Mouse (Mus musculus): ENCODE measurements around the gene Iqub. TPM values are rescaled to one million over a fixed set of nuclear protein-coding genes. Genes with fewer than 3 reads are reported as not detected.

The Iqub gene
- polyA plus RNA-seq, 1 experiment from 2014 or later = 0.04 TPM

GRCm38 (mm10) chr6:24415500-24415899, 99.4 kb downstream of the Iqub start:
- Histone ChIP-seq H3K4me2 (ENCODE audit: low read depth, low read length) (no peak overlapping the region), H3K27me3 (ENCODE audit: control insufficient read depth, insufficient read depth, low read depth, low read length) (no peaks in the 10 kb centered on the region), H3K4me1 (ENCODE audit: control insufficient read depth, low read depth, low read length) (no peaks in the 10 kb centered on the region), H3K9ac (ENCODE audit: low read depth, low read length) (no peak overlapping the region), H3K36me3 (ENCODE audit: control insufficient read depth, insufficient read depth) (no peaks in the 10 kb centered on the region), H3K27ac (ENCODE audit: low read length) (no peak overlapping the region), H3K9me3 (replicated peaks; ENCODE audit: control insufficient read depth, low read length) (no peaks in the 10 kb centered on the region), H3K4me3 (ENCODE audit: low read depth, low read length) (no peak overlapping the region)
- no peak for ATAC-seq (ENCODE audit: low read depth)
- WGBS (ENCODE audit: insufficient replicate concordance) = 61% methylated on average over 1 of the region's 1 CpGs

GRCm38 (mm10) chr6:24408573-24409427, 106.1 kb downstream of the Iqub start:
- 60% methylated on average over 11 of the region's 11 CpGs for WGBS (ENCODE audit: insufficient replicate concordance)
- H3K9me3 ChIP-seq (replicated peaks; ENCODE audit: control insufficient read depth, low read length) = no peaks in the 10 kb centered on the region
- H3K9ac ChIP-seq (ENCODE audit: low read depth, low read length) = no peak overlapping the region
- H3K27ac ChIP-seq (ENCODE audit: low read length) = no peak overlapping the region
- H3K4me1 ChIP-seq (ENCODE audit: control insufficient read depth, low read depth, low read length) = no peaks in the 10 kb centered on the region
- ATAC-seq (ENCODE audit: low read depth) = no peak
- no peaks in the 10 kb centered on the region for H3K36me3 ChIP-seq (ENCODE audit: control insufficient read depth, insufficient read depth)
- H3K4me2 ChIP-seq (ENCODE audit: low read depth, low read length) = no peak overlapping the region
- no peak overlapping the region for H3K4me3 ChIP-seq (ENCODE audit: low read depth, low read length)
- H3K27me3 ChIP-seq (ENCODE audit: control insufficient read depth, insufficient read depth, low read depth, low read length) = no peaks in the 10 kb centered on the region

- Histone ChIP-seq H3K4me2 (ENCODE audit: low read depth, low read length) (no peak overlapping the region), H3K27ac (ENCODE audit: low read length) (no peak overlapping the region), H3K36me3 (ENCODE audit: control insufficient read depth, insufficient read depth) (no peaks in the 10 kb centered on the region), H3K9me3 (replicated peaks; ENCODE audit: control insufficient read depth, low read length) (no peaks in the 10 kb centered on the region), H3K9ac (ENCODE audit: low read depth, low read length) (no peak overlapping the region), H3K4me1 (ENCODE audit: control insufficient read depth, low read depth, low read length) (no peaks in the 10 kb centered on the region), H3K27me3 (ENCODE audit: control insufficient read depth, insufficient read depth, low read depth, low read length) (no peaks in the 10 kb centered on the region), H3K4me3 (ENCODE audit: low read depth, low read length) (no peak overlapping the region)
- 32% methylated on average over 3 of the region's 3 CpGs for WGBS (ENCODE audit: insufficient replicate concordance)
- ATAC-seq (ENCODE audit: low read depth) = no peak
Observed at GRCm38 (mm10) chr6:24407743-24408142, 107.1 kb downstream of the Iqub start.

- H3K27ac ChIP-seq (ENCODE audit: low read length) = no peak overlapping the region
- no peaks in the 10 kb centered on the region; the same call in 1 of the 2 replicates for H3K9me3 ChIP-seq (replicated peaks; ENCODE audit: control insufficient read depth, low read length)
- H3K9ac ChIP-seq (ENCODE audit: low read depth, low read length) = no peak overlapping the region
- no peaks in the 10 kb centered on the region for H3K4me1 ChIP-seq (ENCODE audit: control insufficient read depth, low read depth, low read length)
- H3K4me2 ChIP-seq (ENCODE audit: low read depth, low read length) = no peak overlapping the region
- WGBS (ENCODE audit: insufficient replicate concordance) = 65% methylated on average over 4 of the region's 4 CpGs
- ATAC-seq (ENCODE audit: low read depth) = no peak
- no peaks in the 10 kb centered on the region for H3K27me3 ChIP-seq (ENCODE audit: control insufficient read depth, insufficient read depth, low read depth, low read length)
- no peak overlapping the region for H3K4me3 ChIP-seq (ENCODE audit: low read depth, low read length)
- no peaks in the 10 kb centered on the region for H3K36me3 ChIP-seq (ENCODE audit: control insufficient read depth, insufficient read depth)
Observed at GRCm38 (mm10) chr6:24397237-24397647, 117.6 kb downstream of the Iqub start.

Other genes starting within 250 kb of the Iqub start
- 175 and 193 TPM in 2 replicates for gene Ndufa5, start 12.9 kb upstream of the Iqub start, polyA plus RNA-seq (2015; fragmentation: Nextera tagmentation; extraction: Ambion mirVana)
- 0.04 TPM in 1 of 2 replicates, not detected in the other for gene Asb15, start 13.1 kb upstream of the Iqub start, polyA plus RNA-seq (2015; fragmentation: Nextera tagmentation; extraction: Ambion mirVana)
- 0.31 and 0.33 TPM in 2 replicates for gene Lmod2, start 82.7 kb upstream of the Iqub start, polyA plus RNA-seq (2015; fragmentation: Nextera tagmentation; extraction: Ambion mirVana)
- gene Wasl, start 149.9 kb upstream of the Iqub start, polyA plus RNA-seq (2015; fragmentation: Nextera tagmentation; extraction: Ambion mirVana) = 19.7 and 26.1 TPM in 2 replicates
- gene Hyal6, start 218.2 kb upstream of the Iqub start, polyA plus RNA-seq (2015; fragmentation: Nextera tagmentation; extraction: Ambion mirVana) = 0.04 TPM in 1 of 2 replicates, not detected in the other
- gene Hyal4, start 233.3 kb upstream of the Iqub start, polyA plus RNA-seq (2015; fragmentation: Nextera tagmentation; extraction: Ambion mirVana) = 0.02 TPM in 1 of 2 replicates, not detected in the other